Mouse (Mus musculus): ENCODE results near the gene Naip6. TPM values are rescaled to one million over a fixed set of nuclear protein-coding genes. Genes with fewer than 3 reads are reported as not detected.
A peak's percentile ranks its signal among the peaks of the same experiment; 100 is the strongest.
"Not testable (repeated sequence)": the region's sequence is repeated elsewhere in the genome, so short reads cannot be mapped to it uniquely, and the experiment has no call there.

The Naip6 gene
- 7.1 and 61.1 TPM in 2 replicates for polyA plus RNA-seq (2012; rRNA removed)

- H3K36me3 ChIP-seq (ENCODE audit: control insufficient read depth, insufficient read depth, low read length); H3K27me3 ChIP-seq (ENCODE audit: control insufficient read depth, insufficient read depth, low read length); H3K4me1 ChIP-seq (ENCODE audit: control insufficient read depth, insufficient read depth, insufficient read length, low read length): not testable (repeated sequence)
- Histone ChIP-seq H3K27ac (ENCODE audit: insufficient read depth, low read depth, low read length) (peak within 1 kb of the TSS; percentile 95), H3K4me3 (ENCODE audit: low read depth, low read length) (peak within 1 kb of the TSS; percentile 63)
- WGBS, result 16% methylated on average over 6 of the region's 6 CpGs
- peak; percentile 35; the same call in 1 of the 2 replicates for TF ChIP-seq POLR2A (IDR thresholded peaks at IDR 0.05; ENCODE audit: low read depth, low read length)
Measured at GRCm38 (mm10) chr13:100317256-100317893, at the start of gene Naip6. Gene Naip6, minus strand, starts transcription at chr13:100317674.

- H3K4me1 ChIP-seq (ENCODE audit: control insufficient read depth, insufficient read depth, insufficient read length, low read length); H3K36me3 ChIP-seq (ENCODE audit: control insufficient read depth, insufficient read depth, low read length); H3K4me3 ChIP-seq (ENCODE audit: low read depth, low read length); H3K27ac ChIP-seq (ENCODE audit: insufficient read depth, low read depth, low read length); H3K27me3 ChIP-seq (ENCODE audit: control insufficient read depth, insufficient read depth, low read length): not testable (repeated sequence)
- WGBS, result 83% methylated on average over 2 of the region's 2 CpGs
Measured at GRCm38 (mm10) chr13:100352315-100352714, 34.8 kb upstream of the Naip6 start.

DNA sequence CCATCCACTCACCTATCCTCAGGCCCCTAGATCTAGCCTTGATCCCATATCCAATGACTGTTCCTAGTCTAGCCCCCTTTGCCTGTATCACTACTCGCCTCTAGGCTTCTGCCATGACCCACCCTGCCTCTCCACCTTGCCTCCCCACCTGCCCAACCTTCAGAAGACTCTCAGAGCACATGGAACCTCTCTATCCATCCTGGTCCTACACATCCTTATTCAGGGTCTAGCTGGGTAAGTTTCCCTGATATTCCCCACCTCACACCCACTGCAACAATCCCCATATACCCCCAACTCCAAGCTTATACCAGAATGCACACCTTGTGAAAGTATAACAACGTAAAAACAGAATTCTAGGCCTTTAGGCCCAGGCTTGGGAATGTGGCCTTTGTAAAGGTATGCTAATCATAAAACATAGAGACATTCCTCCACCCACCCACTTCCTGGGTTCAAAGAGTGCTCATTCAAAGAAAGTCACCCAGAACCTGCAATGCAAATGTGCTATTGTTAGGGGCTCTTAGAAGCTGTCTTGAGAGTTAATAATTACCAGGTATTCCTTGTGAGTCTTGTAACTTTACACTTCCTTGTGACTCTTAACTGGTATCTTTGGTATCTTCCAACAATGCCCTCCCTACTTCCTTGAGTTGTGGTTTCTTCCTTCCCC, 32.2 kb upstream of the Naip6 start:
- 93% methylated on average over 1 of the region's 2 CpGs for WGBS
- not testable (repeated sequence) for H3K4me3 ChIP-seq (ENCODE audit: low read depth, low read length); H3K36me3 ChIP-seq (ENCODE audit: control insufficient read depth, insufficient read depth, low read length); H3K4me1 ChIP-seq (ENCODE audit: control insufficient read depth, insufficient read depth, insufficient read length, low read length); H3K27ac ChIP-seq (ENCODE audit: insufficient read depth, low read depth, low read length); H3K27me3 ChIP-seq (ENCODE audit: control insufficient read depth, insufficient read depth, low read length)

GRCm38 (mm10) chr13:100341822-100342221, 24.3 kb upstream of the Naip6 start:
- H3K36me3 ChIP-seq (ENCODE audit: control insufficient read depth, insufficient read depth, low read length), result peaks cover 2% of the 10 kb centered on the region; the same call in 1 of the 2 replicates
- no peak overlapping the region for H3K4me3 ChIP-seq (ENCODE audit: low read depth, low read length)
- no peak overlapping the region for H3K27ac ChIP-seq (ENCODE audit: insufficient read depth, low read depth, low read length)
- TF ChIP-seq CTCF (IDR thresholded peaks at IDR 0.05; ENCODE audit: extremely low read depth, insufficient read length, insufficient replicate concordance, low read depth, low read length) (no peak), POLR2A (IDR thresholded peaks at IDR 0.05; ENCODE audit: low read depth, low read length) (no peak)
- 18% methylated on average over 2 of the region's 2 CpGs for WGBS
- no peaks in the 10 kb centered on the region for H3K4me1 ChIP-seq (ENCODE audit: control insufficient read depth, insufficient read depth, insufficient read length, low read length)
- H3K27me3 ChIP-seq (ENCODE audit: control insufficient read depth, insufficient read depth, low read length), result no peaks in the 10 kb centered on the region

DNA sequence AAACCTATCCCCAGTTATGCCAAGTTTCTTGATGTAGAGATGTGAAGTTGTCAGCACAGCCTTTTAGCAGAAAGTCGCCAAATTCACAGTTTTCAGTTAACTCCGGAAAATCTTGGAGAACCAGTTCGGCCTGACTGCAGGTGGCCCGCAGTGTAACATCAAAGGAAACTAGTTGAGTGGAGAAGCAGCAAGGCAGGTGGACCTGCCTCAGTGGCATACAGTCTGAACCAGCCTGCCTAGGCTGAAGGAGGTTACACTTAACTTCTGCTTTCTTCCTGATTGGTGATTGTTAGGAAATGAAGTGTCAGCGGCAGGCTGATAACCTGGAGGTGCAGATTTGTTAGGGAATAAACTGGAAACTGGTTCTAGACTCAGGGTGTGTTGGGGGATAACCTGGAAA, 14.3 kb upstream of the Naip6 start:
- not testable (repeated sequence) for H3K4me1 ChIP-seq (ENCODE audit: control insufficient read depth, insufficient read depth, insufficient read length, low read length); H3K4me3 ChIP-seq (ENCODE audit: low read depth, low read length); H3K36me3 ChIP-seq (ENCODE audit: control insufficient read depth, insufficient read depth, low read length); H3K27me3 ChIP-seq (ENCODE audit: control insufficient read depth, insufficient read depth, low read length)
- 14% methylated on average over 5 of the region's 5 CpGs for WGBS
- peak overlapping the region; percentile 37 for H3K27ac ChIP-seq (ENCODE audit: insufficient read depth, low read depth, low read length)

- 0% methylated on average over 1 of the region's 1 CpGs for WGBS
- H3K27ac ChIP-seq (ENCODE audit: insufficient read depth, low read depth, low read length), result peak overlapping the region; percentile 51
- not testable (repeated sequence) for H3K4me1 ChIP-seq (ENCODE audit: control insufficient read depth, insufficient read depth, insufficient read length, low read length); H3K4me3 ChIP-seq (ENCODE audit: low read depth, low read length); H3K36me3 ChIP-seq (ENCODE audit: control insufficient read depth, insufficient read depth, low read length); H3K27me3 ChIP-seq (ENCODE audit: control insufficient read depth, insufficient read depth, low read length)
Measured at GRCm38 (mm10) chr13:100328899-100329298, 11.4 kb upstream of the Naip6 start.

- WGBS, result 20% methylated on average over 2 of the region's 2 CpGs
- H3K4me1 ChIP-seq (ENCODE audit: control insufficient read depth, insufficient read depth, insufficient read length, low read length); H3K4me3 ChIP-seq (ENCODE audit: low read depth, low read length); H3K36me3 ChIP-seq (ENCODE audit: control insufficient read depth, insufficient read depth, low read length); H3K27ac ChIP-seq (ENCODE audit: insufficient read depth, low read depth, low read length); H3K27me3 ChIP-seq (ENCODE audit: control insufficient read depth, insufficient read depth, low read length): not testable (repeated sequence)
Measured at GRCm38 (mm10) chr13:100328029-100328428, 10.6 kb upstream of the Naip6 start.

DNA sequence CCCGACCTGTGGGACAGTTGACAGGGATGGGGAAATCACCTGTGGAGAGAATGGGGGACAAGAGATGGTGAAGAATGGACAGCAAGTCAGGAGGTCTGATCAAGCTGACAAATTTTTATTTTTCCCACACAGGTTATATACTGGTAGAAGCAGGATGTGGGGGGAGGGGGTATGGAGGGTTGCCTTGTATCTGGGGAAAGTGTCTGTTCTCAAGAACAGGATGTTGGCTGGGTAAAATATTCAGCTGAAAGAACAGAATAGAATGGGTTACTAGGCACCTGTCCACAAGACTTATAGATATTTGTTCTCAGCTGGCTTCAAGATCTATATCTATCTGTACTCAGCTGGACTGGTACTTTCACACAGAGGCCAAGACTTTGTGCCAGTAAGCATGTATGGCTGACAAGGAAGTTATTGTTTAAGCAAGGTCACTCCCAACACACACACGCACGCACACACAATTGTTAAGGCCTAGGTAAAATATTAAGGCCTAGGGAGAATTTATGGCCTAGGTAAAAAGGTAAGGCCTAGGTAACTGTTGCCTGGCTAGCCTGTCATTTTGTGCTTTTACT, 4.9 kb upstream of the Naip6 start:
- H3K27ac ChIP-seq (ENCODE audit: insufficient read depth, low read depth, low read length), result not testable (repeated sequence)
- 40% methylated on average over 3 of the region's 3 CpGs for WGBS

More for the DNA sequence above, 4.9 kb upstream of the Naip6 start:
- not testable (repeated sequence) for H3K4me1 ChIP-seq (ENCODE audit: control insufficient read depth, insufficient read depth, insufficient read length, low read length); H3K36me3 ChIP-seq (ENCODE audit: control insufficient read depth, insufficient read depth, low read length); H3K4me3 ChIP-seq (ENCODE audit: low read depth, low read length); H3K27me3 ChIP-seq (ENCODE audit: control insufficient read depth, insufficient read depth, low read length)

Data from small intestine, adult 2 months (tissue).